Mouse (Mus musculus) intestine, embryonic 16.5 days (tissue): ENCODE results near the gene Nudt14. TPM values are rescaled to one million over a fixed set of nuclear protein-coding genes. Genes with fewer than 3 reads are reported as not detected.

Experiments used
- ATAC-seq: fragments of 200-750 bp; cut with Nextera tagmentation; 2 replicates; pipeline ENCODE4 v1.8.0; 2017; ENCODE audit warnings: moderate TSS enrichment, moderate library complexity
- H3K27ac ChIP-seq: fragments of 300-500 bp; sonication (generic); 2 replicates; pipeline ENCODE4 v1.5.1; 2014; ENCODE audit warnings: mild to moderate bottlenecking, low read length
- H3K27me3 ChIP-seq: fragments of 300-500 bp; sonication (generic); replicated peaks from 2 replicates; pipeline ENCODE4 v1.6.1; 2014; ENCODE audit warnings: low read length, control low read depth, mixed read lengths; ENCODE audit not compliant: control insufficient read depth, insufficient read depth
- H3K36me3 ChIP-seq: fragments of 300-500 bp; sonication (generic); 2 replicates; pipeline ENCODE4 v1.6.1; 2014; ENCODE audit warnings: low read length, control low read depth; ENCODE audit not compliant: control insufficient read depth, insufficient read depth
- H3K4me1 ChIP-seq: fragments of 300-500 bp; sonication (generic); 2 replicates; pipeline ENCODE4 v1.6.1; 2014; ENCODE audit warnings: low read length, control low read depth, mixed read lengths; ENCODE audit not compliant: control insufficient read depth, insufficient read depth
- H3K4me2 ChIP-seq: fragments of 300-500 bp; sonication (generic); 2 replicates; pipeline ENCODE4 v1.6.1; 2014; ENCODE audit warnings: low read depth, low read length, control low read depth
- H3K4me3 ChIP-seq: fragments of 300-500 bp; sonication (generic); 2 replicates; pipeline ENCODE4 v1.5.1; 2014; ENCODE audit warnings: mild to moderate bottlenecking, low read length
- H3K9ac ChIP-seq: fragments of 300-500 bp; sonication (generic); 2 replicates; pipeline ENCODE4 v1.6.1; 2014; ENCODE audit warnings: low read depth, low read length
- H3K9me3 ChIP-seq: fragments of 300-500 bp; sonication (generic); 2 replicates; pipeline ENCODE4 v1.6.1; 2016; ENCODE audit warnings: low read length, control low read depth; ENCODE audit not compliant: control insufficient read depth
- WGBS: fragments of 180-500 bp; shearing (Covaris S2); extraction: QIAGEN DNeasy Blood & Tissue Kit; methylation state at CpG from one replicate; pipeline ENCODE4 v1.1.7; 2014; 5-methylcytosine and 5-hydroxymethylcytosine counted together
- polyA plus RNA-seq: library from polyadenylated mRNA; unstranded; fragments of >200 nt; fragmentation: Nextera tagmentation; extraction: Ambion mirVana; gene quantifications from 2 replicates; pipeline ENCODE4 v1.2.1, GENCODE M21; 2015

Gene Nudt14
- polyA plus RNA-seq, 1 experiment from 2014 or later = 100 TPM

DNA sequence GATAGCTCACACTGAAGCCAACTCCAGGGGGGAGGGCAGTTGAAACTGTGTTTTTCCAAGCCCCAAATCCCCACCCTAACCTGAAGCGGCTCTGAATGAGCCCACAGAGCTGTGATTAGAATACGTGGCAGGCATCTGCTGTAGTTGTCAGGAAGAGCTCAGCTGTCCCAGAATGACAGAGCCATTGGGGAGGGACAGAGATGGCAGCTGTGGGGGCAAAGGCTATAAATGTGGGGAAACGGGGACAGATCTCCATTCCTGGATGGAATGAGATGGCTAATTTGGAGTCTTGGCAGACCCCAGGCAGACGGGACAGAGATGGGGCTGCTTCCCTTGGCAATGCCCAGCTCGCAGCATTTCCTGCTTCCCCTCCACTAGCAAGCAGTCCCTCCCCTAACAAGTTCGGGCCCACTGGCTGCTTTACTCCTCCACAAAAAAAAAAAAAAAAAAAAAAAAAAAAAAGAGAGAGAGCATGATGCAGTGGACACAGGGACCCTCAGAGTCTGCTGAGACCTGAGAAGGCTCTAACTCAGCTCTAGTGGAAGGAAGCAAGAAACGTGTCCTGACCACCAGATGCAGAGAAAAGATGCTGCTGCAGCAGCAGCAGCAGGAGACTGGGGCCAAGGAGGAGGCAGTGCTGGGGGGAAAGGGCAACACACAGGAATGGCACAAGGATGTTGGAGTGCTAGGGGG, 9.4 kb upstream of the Nudt14 start:
- no peak overlapping the region for H3K4me3 ChIP-seq
- H3K36me3 ChIP-seq = no peaks in the 10 kb centered on the region
- H3K4me2 ChIP-seq = no peak overlapping the region
- no peaks in the 10 kb centered on the region for H3K9me3 ChIP-seq
- peak overlapping the region; percentile 74; the same call in 1 of the 2 replicates for H3K9ac ChIP-seq
- no peak for ATAC-seq
- 19% methylated on average over 7 of the region's 7 CpGs for WGBS
- peak overlapping the region; percentile 50; the same call in 1 of the 2 replicates for H3K27ac ChIP-seq
- peaks cover 20% of the 10 kb centered on the region for H3K4me1 ChIP-seq
- H3K27me3 ChIP-seq = no peaks in the 10 kb centered on the region

DNA sequence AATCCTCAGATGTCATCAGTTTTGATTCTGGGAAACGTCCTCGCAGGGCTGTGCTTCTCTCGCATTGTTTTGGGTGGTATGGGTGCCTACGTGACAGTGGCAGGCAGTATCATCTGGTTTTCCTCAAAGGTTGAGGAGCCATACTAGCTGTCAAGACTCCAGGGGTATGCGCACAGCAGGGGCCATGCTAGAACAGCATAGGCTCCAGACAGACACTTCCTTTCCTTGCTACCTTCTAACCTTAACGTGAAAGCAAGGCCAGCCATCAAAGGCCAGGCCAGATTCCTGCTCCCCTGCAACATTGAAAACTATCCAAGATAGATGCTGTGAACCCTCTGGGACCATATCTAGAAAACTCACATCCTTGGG, 8.8 kb upstream of the Nudt14 start:
- peak overlapping the region; percentile 50 for H3K27ac ChIP-seq
- no peaks in the 10 kb centered on the region for H3K9me3 ChIP-seq
- 0 out of 2 replicates have a peak, but pooled peaks have one; percentile 5 for ATAC-seq
- H3K27me3 ChIP-seq = no peaks in the 10 kb centered on the region
- H3K4me1 ChIP-seq = peaks cover 20% of the 10 kb centered on the region
- no peaks in the 10 kb centered on the region for H3K36me3 ChIP-seq
- H3K4me2 ChIP-seq = peak overlapping the region; percentile 94
- peak overlapping the region; percentile 74 for H3K9ac ChIP-seq
- H3K4me3 ChIP-seq = peak overlapping the region; percentile 64
- WGBS = 4% methylated on average over 6 of the region's 6 CpGs

DNA sequence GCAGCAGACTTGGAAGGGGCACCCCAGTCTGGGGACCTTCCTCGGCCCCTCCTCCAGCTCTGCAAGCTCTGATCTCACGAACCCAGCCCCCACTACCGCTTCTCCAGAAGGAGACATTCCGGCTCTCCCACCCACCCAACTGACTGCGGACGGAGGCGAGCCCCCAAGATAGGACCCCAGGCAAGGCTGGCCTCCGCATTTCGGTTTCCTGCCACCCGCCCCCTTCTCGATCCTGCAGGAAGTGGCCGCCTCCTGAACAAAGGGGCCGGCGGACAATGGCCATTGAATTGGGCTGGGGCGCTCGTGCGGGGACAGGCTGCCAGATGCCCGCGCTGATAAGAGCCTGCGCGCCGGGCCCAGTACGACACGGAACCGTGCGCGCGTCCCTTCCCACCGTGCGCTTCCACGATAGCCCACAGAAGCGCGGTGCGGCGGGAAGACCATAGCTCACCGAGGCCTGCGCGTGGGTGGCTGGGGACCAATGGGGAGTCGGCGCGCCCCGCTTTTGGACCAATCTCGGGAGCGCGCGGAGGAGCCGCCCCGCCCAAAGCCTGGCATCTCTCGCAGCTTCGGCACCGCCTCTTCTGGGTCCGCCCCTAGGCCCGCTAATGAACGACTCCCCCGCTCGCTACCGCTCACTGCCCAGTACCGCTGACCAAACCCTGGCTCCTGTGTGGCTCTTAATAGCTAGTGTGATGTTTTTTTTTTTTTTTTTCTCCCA, 8.3 kb upstream of the Nudt14 start:
- Histone ChIP-seq H3K9ac (peak overlapping the region; percentile 74), H3K27me3 (no peaks in the 10 kb centered on the region), H3K4me3 (peak overlapping the region; percentile 64), H3K4me2 (peak overlapping the region; percentile 94), H3K9me3 (no peaks in the 10 kb centered on the region), H3K36me3 (no peaks in the 10 kb centered on the region), H3K27ac (peak overlapping the region; percentile 58), H3K4me1 (peaks cover 20% of the 10 kb centered on the region)
- peak; percentile 75 for ATAC-seq
- WGBS = under 1% methylated on average over 56 of the region's 58 CpGs

DNA sequence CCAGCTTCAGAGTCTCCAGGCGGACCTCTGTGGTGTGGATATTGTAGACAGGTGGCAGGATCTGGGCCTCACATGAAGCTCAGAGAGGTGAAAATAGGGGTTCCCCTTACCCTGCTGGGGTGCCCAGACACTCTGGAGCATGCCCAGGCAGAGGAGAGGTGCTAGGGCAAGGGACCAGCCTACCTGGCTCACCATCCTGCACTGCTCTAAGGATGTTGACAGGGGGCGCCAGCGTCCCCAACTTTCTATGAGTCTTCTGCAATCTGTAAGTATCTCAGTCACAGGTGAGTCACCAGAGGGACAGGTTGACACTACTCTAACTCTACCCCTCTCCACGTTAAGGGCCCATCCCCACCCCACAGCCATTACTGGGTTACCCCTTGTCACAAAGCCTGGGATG, 5.4 kb upstream of the Nudt14 start:
- Histone ChIP-seq H3K27ac (0 out of 2 replicates have a peak overlapping the region, but pooled peaks have one; percentile 33), H3K9me3 (no peaks in the 10 kb centered on the region), H3K4me1 (peaks cover 11% of the 10 kb centered on the region), H3K9ac (no peak overlapping the region), H3K36me3 (no peaks in the 10 kb centered on the region), H3K27me3 (no peaks in the 10 kb centered on the region), H3K4me2 (no peak overlapping the region), H3K4me3 (no peak overlapping the region)
- 28% methylated on average over 4 of the region's 4 CpGs for WGBS
- ATAC-seq = no peak

DNA sequence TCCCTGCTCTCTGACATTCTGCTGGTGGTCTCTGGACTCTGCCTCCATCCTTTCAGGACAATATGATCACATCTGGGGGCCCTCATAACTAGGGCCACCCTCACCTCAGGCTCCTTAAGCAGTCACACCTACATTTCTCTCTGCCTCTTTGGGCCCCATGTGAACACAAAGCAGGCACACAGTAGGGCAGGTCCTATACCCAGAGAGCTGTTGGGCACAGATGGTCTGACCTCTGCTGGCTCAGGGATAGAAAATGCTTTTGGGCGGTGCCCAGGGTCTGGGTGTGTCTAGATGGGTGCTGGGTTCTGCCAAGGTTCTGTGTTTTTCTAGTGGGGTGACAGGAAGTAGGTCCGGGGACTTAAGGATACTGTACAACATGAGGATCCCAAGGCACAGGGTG, 1.7 kb upstream of the Nudt14 start:
- H3K4me2 ChIP-seq = no peak overlapping the region
- H3K9me3 ChIP-seq = no peaks in the 10 kb centered on the region
- no peaks in the 10 kb centered on the region for H3K36me3 ChIP-seq
- ATAC-seq = no peak
- H3K4me3 ChIP-seq = no peak overlapping the region
- H3K9ac ChIP-seq = no peak overlapping the region
- H3K27me3 ChIP-seq = no peaks in the 10 kb centered on the region
- peaks cover 18% of the 10 kb centered on the region for H3K4me1 ChIP-seq
- 80% methylated on average over 2 of the region's 2 CpGs for WGBS
- H3K27ac ChIP-seq = no peak overlapping the region

DNA sequence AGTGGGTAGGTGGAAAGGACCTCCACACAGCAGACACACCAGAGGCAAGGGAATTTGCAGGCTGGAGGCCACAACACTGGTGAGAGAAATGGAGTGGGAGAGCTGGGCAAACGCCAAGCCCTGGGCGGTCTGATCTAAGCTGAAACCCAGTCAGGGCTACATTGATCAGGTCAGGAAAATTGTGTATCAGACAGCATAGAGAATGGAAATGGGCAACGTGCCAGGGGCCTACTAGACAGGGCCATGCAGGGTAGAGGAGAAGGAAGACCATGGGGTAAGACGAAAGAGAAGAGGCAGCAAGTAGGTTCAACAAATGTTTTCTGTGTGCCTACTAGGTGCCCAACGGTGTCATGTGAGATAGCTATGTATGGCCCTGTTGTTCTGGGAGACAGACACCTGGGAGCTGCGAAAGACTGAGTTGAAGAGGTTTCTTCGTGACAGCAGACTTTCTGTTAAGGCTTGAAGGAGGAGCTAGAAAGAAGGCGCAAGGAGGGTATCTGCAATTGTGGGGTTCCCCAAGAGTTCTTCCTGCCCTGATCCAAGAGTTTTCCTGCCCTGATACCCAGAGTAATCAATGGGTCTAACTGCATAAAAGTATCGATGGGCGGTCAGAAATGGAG, 658 bp downstream of the Nudt14 start:
- H3K36me3 ChIP-seq = no peaks in the 10 kb centered on the region
- H3K9me3 ChIP-seq = no peaks in the 10 kb centered on the region
- H3K4me1 ChIP-seq = peaks cover 24% of the 10 kb centered on the region
- WGBS = 35% methylated on average over 10 of the region's 10 CpGs
- peak overlapping the region; percentile 81 for H3K27ac ChIP-seq
- ATAC-seq = peak; percentile 16
- H3K27me3 ChIP-seq = no peaks in the 10 kb centered on the region
- H3K4me3 ChIP-seq = peak overlapping the region; percentile 75
- H3K9ac ChIP-seq = peak overlapping the region; percentile 84
- H3K4me2 ChIP-seq = peak overlapping the region; percentile 81

DNA sequence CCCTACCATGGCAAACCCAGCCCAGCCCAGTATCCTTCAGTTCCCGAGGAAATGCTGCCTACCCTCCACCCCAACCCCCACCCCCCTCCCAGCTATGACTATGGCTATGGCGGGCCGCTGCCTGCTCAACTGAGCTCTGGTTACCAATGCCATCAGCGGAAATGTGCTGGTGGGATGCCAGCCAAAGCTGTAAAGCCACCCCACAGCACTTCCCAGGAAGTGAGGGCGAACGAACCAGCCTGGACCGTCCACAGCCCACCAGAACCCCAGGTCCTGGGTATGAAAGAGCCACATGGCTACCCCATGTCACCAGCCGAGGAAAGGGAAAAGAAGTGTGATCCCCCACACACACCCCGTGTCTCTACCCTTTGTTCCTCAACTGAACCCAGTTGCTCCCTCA, 1.2 kb downstream of the Nudt14 start:
- Histone ChIP-seq H3K9me3 (no peaks in the 10 kb centered on the region), H3K4me2 (peak overlapping the region; percentile 81; the same call in 1 of the 2 replicates), H3K9ac (0 out of 2 replicates have a peak overlapping the region, but pooled peaks have one; percentile 84), H3K27ac (no peak overlapping the region), H3K36me3 (no peaks in the 10 kb centered on the region), H3K4me3 (no peak overlapping the region), H3K4me1 (peaks cover 24% of the 10 kb centered on the region), H3K27me3 (no peaks in the 10 kb centered on the region)
- 79% methylated on average over 9 of the region's 9 CpGs for WGBS
- ATAC-seq = no peak

DNA sequence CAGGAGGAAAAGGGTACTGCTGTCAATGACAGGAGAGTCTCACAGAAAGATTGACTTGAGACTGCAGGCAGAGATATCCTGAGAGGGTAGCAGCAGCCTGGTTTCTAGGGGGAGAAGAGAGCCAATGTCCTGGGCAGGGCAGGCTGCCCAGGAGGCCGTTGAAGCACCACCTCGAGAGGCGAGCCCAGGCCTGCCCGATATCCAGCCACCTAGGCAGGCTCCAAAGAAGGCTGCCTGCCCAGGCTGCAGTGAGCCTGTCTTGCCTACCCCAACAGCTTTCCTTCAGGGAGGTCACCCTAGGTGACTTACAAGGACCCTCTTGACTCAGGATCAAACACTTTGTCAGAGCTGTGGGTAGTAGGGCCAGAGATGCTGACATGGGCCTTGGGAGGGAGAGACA, 1.7 kb downstream of the Nudt14 start:
- no peak overlapping the region for H3K9ac ChIP-seq
- H3K36me3 ChIP-seq = no peaks in the 10 kb centered on the region
- no peak for ATAC-seq

DNA sequence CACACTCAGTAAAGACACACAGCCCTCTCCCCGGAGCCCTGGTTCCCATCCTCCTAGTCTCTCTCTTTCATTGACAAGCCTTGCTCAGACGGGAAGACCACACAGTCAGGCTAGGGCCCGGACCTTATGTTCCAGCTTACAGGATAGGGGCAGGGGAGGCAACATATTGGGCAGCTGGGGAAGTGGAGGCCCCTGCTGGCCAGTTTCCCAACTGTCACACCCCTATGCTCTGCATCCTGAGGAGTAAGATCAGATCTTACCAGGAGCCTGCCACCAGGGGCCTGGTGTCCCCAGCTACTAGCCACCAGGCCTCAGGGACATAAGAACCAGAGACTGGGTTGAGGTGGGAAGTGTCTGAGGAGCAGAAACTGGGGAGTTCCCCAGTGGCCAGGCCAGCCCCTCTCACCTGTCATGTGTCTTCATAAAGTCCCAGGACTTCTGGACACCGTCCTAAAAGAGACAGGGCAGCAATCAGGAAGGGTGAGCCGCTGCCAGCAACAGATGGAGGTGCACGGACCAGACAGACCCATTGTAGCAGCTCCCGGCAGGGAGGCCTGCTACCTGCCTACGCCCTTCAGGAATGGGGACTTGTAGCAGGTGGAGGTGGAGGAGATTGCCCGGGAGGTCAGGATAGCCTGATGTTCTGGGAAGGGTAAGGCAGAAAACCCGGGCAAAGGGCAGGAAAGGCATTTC, 2.9 kb downstream of the Nudt14 start:
- Histone ChIP-seq H3K9ac (peak overlapping the region; percentile 35; the same call in 1 of the 2 replicates), H3K9me3 (no peaks in the 10 kb centered on the region), H3K36me3 (no peaks in the 10 kb centered on the region), H3K27me3 (no peaks in the 10 kb centered on the region), H3K27ac (no peak overlapping the region), H3K4me3 (no peak overlapping the region), H3K4me2 (no peak overlapping the region), H3K4me1 (peaks cover 24% of the 10 kb centered on the region)
- ATAC-seq = no peak
- 56% methylated on average over 10 of the region's 10 CpGs for WGBS

More for the DNA sequence above, 1.7 kb downstream of the Nudt14 start:
- H3K4me3 ChIP-seq = no peak overlapping the region
- H3K9me3 ChIP-seq = no peaks in the 10 kb centered on the region
- H3K4me2 ChIP-seq = no peak overlapping the region
- 87% methylated on average over 4 of the region's 4 CpGs for WGBS
- no peaks in the 10 kb centered on the region for H3K27me3 ChIP-seq
- peaks cover 24% of the 10 kb centered on the region for H3K4me1 ChIP-seq
- no peak overlapping the region for H3K27ac ChIP-seq
